Comparison of ENCODE assay signal across 9 mouse cellular contexts in genomic region chr2:152826481-152826880, GRCm38 (mm10). TPM values are rescaled to one million over a fixed set of nuclear protein-coding genes. Genes with fewer than 3 reads are reported as not detected.
DNase-seq lines count a peak whose midpoint lies in the region; ATAC-seq and TF ChIP-seq lines count a peak whose summit lies in the region.
"Had no signal": no experiment of that assay in that cellular context is flagged by ENCODE, and none has a peak within 500 bp of the region (broad histone marks: within the 10 kb centered on the region; RNA-seq: fewer than 3 reads in every experiment).

No protein-coding gene starts in this region.

- H3K27me3 ChIP-seq in hindbrain, embryonic 13.5 days, result no peaks in the 10 kb centered on the region
- no peaks in the 10 kb centered on the region for H3K27me3 ChIP-seq in hindbrain, embryonic 11.5 days (ENCODE audit: control insufficient read depth, insufficient read depth, low read length)
- H3K27me3 ChIP-seq in neural tube, embryonic 12.5 days (replicated peaks), result no peaks in the 10 kb centered on the region
- H3K27me3 ChIP-seq in limb, embryonic 13.5 days, result no peaks in the 10 kb centered on the region
- no peaks in the 10 kb centered on the region for H3K27me3 ChIP-seq in stomach, postnatal 0 days (ENCODE audit: control insufficient read depth, insufficient read depth, low read length)

- no peak for ATAC-seq in hindbrain, embryonic 13.5 days (ENCODE audit: low FRiP score)
- ATAC-seq in hindbrain, embryonic 11.5 days (ENCODE audit: low FRiP score), result no peak
- no peak for ATAC-seq in neural tube, embryonic 12.5 days (ENCODE audit: low FRiP score, low read depth)
- ATAC-seq in limb, embryonic 13.5 days (ENCODE audit: low FRiP score, low read depth), result no peak
- ATAC-seq in stomach, postnatal 0 days (ENCODE audit: low FRiP score, low TSS enrichment), result no peak

- H3K4me2 ChIP-seq in hindbrain, embryonic 13.5 days, result peak overlapping the region; percentile 92
- no peak overlapping the region for H3K4me2 ChIP-seq in hindbrain, embryonic 11.5 days (replicated peaks; ENCODE audit: low read depth, low read length)
- peak overlapping the region; percentile 71 for H3K4me2 ChIP-seq in neural tube, embryonic 12.5 days (replicated peaks)
- peak overlapping the region; percentile 77 for H3K4me2 ChIP-seq in limb, embryonic 13.5 days (replicated peaks)
- H3K4me2 ChIP-seq in stomach, postnatal 0 days (replicated peaks; ENCODE audit: low read depth), result 0 out of 2 replicates have a peak overlapping the region, but pooled peaks have one; percentile 72

- 85% methylated on average over 3 of the region's 3 CpGs for WGBS in hindbrain, embryonic 13.5 days
- WGBS in hindbrain, embryonic 11.5 days, result 84% methylated on average over 3 of the region's 3 CpGs
- 90% methylated on average over 3 of the region's 3 CpGs for WGBS in neural tube, embryonic 12.5 days
- WGBS in limb, embryonic 13.5 days, result 81% methylated on average over 3 of the region's 3 CpGs
- WGBS in stomach, postnatal 0 days, result 72% methylated on average over 3 of the region's 3 CpGs

- 0 out of 2 replicates have a peak overlapping the region, but pooled peaks have one; percentile 85 for H3K4me3 ChIP-seq in hindbrain, embryonic 13.5 days
- H3K4me3 ChIP-seq in hindbrain, embryonic 11.5 days (ENCODE audit: low read depth, low read length), result no peak overlapping the region
- H3K4me3 ChIP-seq in neural tube, embryonic 12.5 days, result no peak overlapping the region
- H3K4me3 ChIP-seq in limb, embryonic 13.5 days, result peak overlapping the region; percentile 76
- H3K4me3 ChIP-seq in stomach, postnatal 0 days (ENCODE audit: low read depth, low read length), result no peak overlapping the region

- no peak for DNase-seq in hindbrain, embryonic 11.5 days (ENCODE audit: low spot score)
- no peak for DNase-seq in neural tube, embryonic 10.5 days (ENCODE audit: extremely low spot score, low spot score)
- DNase-seq in stomach, postnatal 0 days (ENCODE audit: low spot score), result no peak
- DNase-seq in left cerebral cortex, adult 11 months (ENCODE audit: low spot score), result no peak
- DNase-seq in left cerebral cortex, postnatal 4 days, result no peak
- DNase-seq: kidney, postnatal 4 days had no signal

- no peak overlapping the region for H3K27ac ChIP-seq in hindbrain, embryonic 13.5 days
- H3K27ac ChIP-seq in hindbrain, embryonic 11.5 days (ENCODE audit: low read depth, low read length), result no peak overlapping the region
- H3K27ac ChIP-seq in neural tube, embryonic 12.5 days, result no peak overlapping the region
- H3K27ac ChIP-seq in limb, embryonic 13.5 days, result no peak overlapping the region
- H3K27ac ChIP-seq in stomach, postnatal 0 days (replicated peaks), result peak overlapping the region; percentile 35; the same call in 1 of the 2 replicates

- peak overlapping the region; percentile 93 for H3K9ac ChIP-seq in hindbrain, embryonic 13.5 days
- no peak overlapping the region for H3K9ac ChIP-seq in hindbrain, embryonic 11.5 days (ENCODE audit: low read depth, low read length)
- H3K9ac ChIP-seq in neural tube, embryonic 12.5 days, result no peak overlapping the region
- H3K9ac ChIP-seq in limb, embryonic 13.5 days, result no peak overlapping the region; the same call in 1 of the 2 replicates
- no peak overlapping the region for H3K9ac ChIP-seq in stomach, postnatal 0 days (ENCODE audit: low read length)

- H3K36me3 ChIP-seq in hindbrain, embryonic 13.5 days, result peaks cover 12% of the 10 kb centered on the region; the same call in 1 of the 2 replicates
- H3K36me3 ChIP-seq in hindbrain, embryonic 11.5 days (ENCODE audit: control insufficient read depth, insufficient read depth, low read length), result no peaks in the 10 kb centered on the region
- H3K36me3 ChIP-seq in neural tube, embryonic 12.5 days, result peaks cover 5% of the 10 kb centered on the region; the same call in 1 of the 2 replicates
- H3K36me3 ChIP-seq in limb, embryonic 13.5 days, result peaks cover 32% of the 10 kb centered on the region
- no peaks in the 10 kb centered on the region for H3K36me3 ChIP-seq in stomach, postnatal 0 days (ENCODE audit: control insufficient read depth, insufficient read depth, low read length)

- no peak for TF ChIP-seq EP300 in stomach, postnatal 0 days (optimal IDR thresholded peaks at IDR 0.05)

- H3K4me1 ChIP-seq in hindbrain, embryonic 13.5 days (replicated peaks), result peaks cover 78% of the 10 kb centered on the region
- peaks cover 7% of the 10 kb centered on the region for H3K4me1 ChIP-seq in hindbrain, embryonic 11.5 days (replicated peaks; ENCODE audit: control insufficient read depth, insufficient read depth, low read length)
- peaks cover 55% of the 10 kb centered on the region for H3K4me1 ChIP-seq in neural tube, embryonic 12.5 days
- peaks cover 75% of the 10 kb centered on the region for H3K4me1 ChIP-seq in limb, embryonic 13.5 days
- H3K4me1 ChIP-seq in stomach, postnatal 0 days (replicated peaks; ENCODE audit: control insufficient read depth, insufficient read depth), result peaks cover 11% of the 10 kb centered on the region

- no peak for TF ChIP-seq CTCF in stomach, postnatal 0 days (IDR thresholded peaks at IDR 0.05; ENCODE audit: low read depth)

- intact Hi-C loops in left cerebral cortex, postnatal 4 days (cut with DNase I), result loop anchor here (10.0 kb wide), 1 partner anchor 62 kb away; no protein-coding TSS in a partner anchor

- H3K9me3 ChIP-seq in hindbrain, embryonic 13.5 days, result no peaks in the 10 kb centered on the region
- H3K9me3 ChIP-seq in hindbrain, embryonic 11.5 days (ENCODE audit: control insufficient read depth, low read length), result no peaks in the 10 kb centered on the region
- no peaks in the 10 kb centered on the region for H3K9me3 ChIP-seq in neural tube, embryonic 12.5 days
- H3K9me3 ChIP-seq in limb, embryonic 13.5 days, result no peaks in the 10 kb centered on the region
- H3K9me3 ChIP-seq in stomach, postnatal 0 days (ENCODE audit: control insufficient read depth, low read length), result no peaks in the 10 kb centered on the region

RNA-seq across cellular contexts. Expression of gene Bcl2l1, which starts 5.0 kb away (rescaled TPM):
- 173 and 179 TPM in 2 replicates for polyA plus RNA-seq in hindbrain, embryonic 13.5 days (2015; fragmentation: Nextera tagmentation; extraction: Ambion mirVana)
- 129 and 134 TPM in 2 replicates for polyA plus RNA-seq in hindbrain, embryonic 11.5 days (2014; fragmentation: Nextera tagmentation; extraction: Ambion mirVana)
- 149 and 153 TPM in 2 replicates for polyA plus RNA-seq in neural tube, embryonic 12.5 days (2016; fragmentation: Nextera tagmentation; extraction: Ambion mirVana)
- polyA plus RNA-seq in limb, embryonic 13.5 days (2015; fragmentation: Nextera tagmentation; extraction: Ambion mirVana), result 93.3 and 93.5 TPM in 2 replicates
- polyA plus RNA-seq in stomach, postnatal 0 days (2015; fragmentation: Nextera tagmentation; extraction: Ambion mirVana), result 45.6 and 48.7 TPM in 2 replicates
- 100 to 1,000 TPM; 113 to 116 TPM for total RNA-seq in left cerebral cortex, postnatal 4 days (2021)

RNA-seq across cellular contexts. Expression of gene Tpx2, which starts 21.3 kb away (rescaled TPM):
- polyA plus RNA-seq in hindbrain, embryonic 13.5 days (2015; fragmentation: Nextera tagmentation; extraction: Ambion mirVana), result 21.9 and 24.8 TPM in 2 replicates
- polyA plus RNA-seq in hindbrain, embryonic 11.5 days (2014; fragmentation: Nextera tagmentation; extraction: Ambion mirVana), result 139 and 140 TPM in 2 replicates
- 78.1 and 80.9 TPM in 2 replicates for polyA plus RNA-seq in neural tube, embryonic 12.5 days (2016; fragmentation: Nextera tagmentation; extraction: Ambion mirVana)
- 83.1 and 86.8 TPM in 2 replicates for polyA plus RNA-seq in limb, embryonic 13.5 days (2015; fragmentation: Nextera tagmentation; extraction: Ambion mirVana)
- 14.0 and 17.7 TPM in 2 replicates for polyA plus RNA-seq in stomach, postnatal 0 days (2015; fragmentation: Nextera tagmentation; extraction: Ambion mirVana)
- 10 to 100 TPM in 1 of 2 experiments, 1 to 10 TPM in 1; 9.8 to 11.0 TPM for total RNA-seq in left cerebral cortex, postnatal 4 days (2021)

Comparison
In these comparisons a context has a peak if more than half of its experiments do, and no peak if none do; other contexts are left out.
1. H3K4me3 ChIP-seq: peak in hindbrain, embryonic 13.5 days (single experiment) and limb, embryonic 13.5 days (single experiment); none in hindbrain, embryonic 11.5 days (single experiment), neural tube, embryonic 12.5 days (single experiment) and stomach, postnatal 0 days (single experiment).